Comparison of ENCODE assay signal across 26 mouse cellular contexts in genomic region chr8:34502606-34503162, GRCm38 (mm10).
DNase-seq lines count a peak whose midpoint lies in the region; ATAC-seq and TF ChIP-seq lines count a peak whose summit lies in the region.
"Had no signal": no experiment of that assay in that cellular context is flagged by ENCODE, and none has a peak within 500 bp of the region (broad histone marks: within the 10 kb centered on the region; RNA-seq: fewer than 3 reads in every experiment).

No protein-coding gene starts in this region.

- H3K4me3 ChIP-seq in liver, adult 2 months (ENCODE audit: insufficient read depth, low read depth, low read length), result no peak overlapping the region
- peak overlapping the region; percentile 28 for H3K4me3 ChIP-seq in megakaryocyte, embryonic 14.5 days (replicated peaks)
- H3K4me3 ChIP-seq in C2C12 (ENCODE audit: insufficient read depth, poor library complexity, severe bottlenecking), result no peak overlapping the region
- H3K4me3 ChIP-seq in myocyte, result no peak overlapping the region
- H3K4me3 ChIP-seq: embryonic facial prominence, embryonic 12.5 days; embryonic facial prominence, embryonic 15.5 days; gastrocnemius, adult 2 months had no signal

- no peak for ATAC-seq in megakaryocyte, adult 5-6 weeks (ENCODE audit: poor library complexity, severe bottlenecking)
- ATAC-seq: forebrain, embryonic 14.5 days; forebrain, postnatal 0 days had no signal

- H3K9ac ChIP-seq in liver, adult 2 months (ENCODE audit: low read depth, low read length), result no peak overlapping the region
- H3K9ac ChIP-seq: embryonic facial prominence, embryonic 12.5 days; embryonic facial prominence, embryonic 15.5 days; forebrain, postnatal 0 days; hindbrain, embryonic 14.5 days had no signal

- no peak overlapping the region for H3ac ChIP-seq in C2C12 (ENCODE audit: control insufficient read depth, insufficient read length, low read depth)
- no peak overlapping the region for H3ac ChIP-seq in myocyte (ENCODE audit: control insufficient read depth, insufficient read length)

- no peak for TF ChIP-seq CTCF in liver, adult 2 months (IDR thresholded peaks at IDR 0.05; ENCODE audit: low read depth, low read length)
- no peak for TF ChIP-seq CTCF in C2C12 (IDR thresholded peaks at IDR 0.05; ENCODE audit: control insufficient read depth, insufficient read depth, insufficient read length)

- no peak overlapping the region for H3K4me2 ChIP-seq in myocyte (ENCODE audit: low read depth)
- H3K4me2 ChIP-seq: embryonic facial prominence, embryonic 12.5 days; embryonic facial prominence, embryonic 15.5 days; heart, embryonic 11.5 days; hindbrain, embryonic 14.5 days had no signal

- no peaks in the 10 kb centered on the region for H3K79me2 ChIP-seq in liver, adult 2 months (ENCODE audit: control insufficient read depth, insufficient read depth, low read length)
- H3K79me2 ChIP-seq in C2C12 (ENCODE audit: control insufficient read depth, insufficient read depth) (no peaks in the 10 kb centered on the region), myocyte (ENCODE audit: control insufficient read depth, insufficient read depth) (no peaks in the 10 kb centered on the region)

- 57% methylated on average over 1 of the region's 1 CpGs for WGBS in liver, adult 2 months

- H3K4me1 ChIP-seq in liver, adult 2 months (ENCODE audit: control insufficient read depth, insufficient read depth, low read length), result peaks cover 2% of the 10 kb centered on the region; the same call in 1 of the 2 replicates
- H3K4me1 ChIP-seq in megakaryocyte, embryonic 14.5 days, result peaks cover 24% of the 10 kb centered on the region
- H3K4me1 ChIP-seq: embryonic facial prominence, embryonic 12.5 days; embryonic facial prominence, embryonic 15.5 days had no signal

- H3K9me3 ChIP-seq in megakaryocyte, embryonic 14.5 days, result peaks cover 8% of the 10 kb centered on the region; the same call in 1 of the 2 replicates
- H3K9me3 ChIP-seq: embryonic facial prominence, embryonic 12.5 days; embryonic facial prominence, embryonic 15.5 days had no signal

- H3K27ac ChIP-seq in liver, adult 2 months (replicated peaks; ENCODE audit: insufficient read depth, low read depth, low read length), result 0 out of 2 replicates have a peak overlapping the region, but pooled peaks have one; percentile 19
- H3K27ac ChIP-seq: embryonic facial prominence, embryonic 12.5 days; embryonic facial prominence, embryonic 15.5 days; gastrocnemius, adult 2 months; hindbrain, embryonic 14.5 days had no signal

- no peak for TF ChIP-seq POLR2A in liver, adult 2 months (IDR thresholded peaks at IDR 0.05; ENCODE audit: extremely low read depth, insufficient read depth, low read length)
- no peak for TF ChIP-seq POLR2A in myocyte (IDR thresholded peaks at IDR 0.05; ENCODE audit: insufficient read length, low read depth)

- H3K79me3 ChIP-seq in C2C12 (ENCODE audit: low read depth), result no peaks in the 10 kb centered on the region

- H3K27me3 ChIP-seq in liver, adult 2 months (ENCODE audit: control insufficient read depth, insufficient read depth, low read length), result no peaks in the 10 kb centered on the region
- peaks cover 4% of the 10 kb centered on the region for H3K27me3 ChIP-seq in megakaryocyte, embryonic 14.5 days (replicated peaks)
- H3K27me3 ChIP-seq in C2C12 (ENCODE audit: control insufficient read depth, insufficient read depth, insufficient read length) (no peaks in the 10 kb centered on the region), myocyte (ENCODE audit: control insufficient read depth, insufficient read depth, insufficient read length) (no peaks in the 10 kb centered on the region)
- H3K27me3 ChIP-seq: CH12.LX; embryonic facial prominence, embryonic 12.5 days; embryonic facial prominence, embryonic 15.5 days had no signal

- no peaks in the 10 kb centered on the region for H3K36me3 ChIP-seq in liver, adult 2 months (ENCODE audit: control insufficient read depth, insufficient read depth, low read length)
- no peaks in the 10 kb centered on the region for H3K36me3 ChIP-seq in megakaryocyte, embryonic 14.5 days (replicated peaks; ENCODE audit: low read length)
- H3K36me3 ChIP-seq in C2C12 (ENCODE audit: control insufficient read depth, insufficient read depth) (no peaks in the 10 kb centered on the region), myocyte (ENCODE audit: control insufficient read depth, insufficient read depth) (no peaks in the 10 kb centered on the region)
- H3K36me3 ChIP-seq: embryonic facial prominence, embryonic 12.5 days; embryonic facial prominence, embryonic 15.5 days; G1E had no signal

- DNase-seq in liver, adult 2 months (ENCODE audit: extremely low read depth, low read depth, low spot score), result peak; percentile 30
- DNase-seq in liver, result no peak
- no peak for DNase-seq in urinary bladder, postnatal 36 days (ENCODE audit: low spot score in 2 of 2)
- DNase-seq: adrenal gland, adult 2 months; adrenal gland, postnatal 14 days; cerebellum, adult 11 months; cerebellum, adult 2 months; cerebellum, adult 9-11 months; cerebellum, postnatal 25 days; forebrain, postnatal 0 days; gastrocnemius, adult 2 months; gastrocnemius, postnatal 14 days; heart, adult 11 months; heart, postnatal 10 days; heart, postnatal 36 days had no signal

TF ChIP-seq in C2C12, 6 proteins besides CTCF, POLR2A, EP300 and RAD21:
- TF ChIP-seq MAX (IDR thresholded peaks at IDR 0.05), result no peak
- peak; percentile 37 for TF ChIP-seq FOSL1 (IDR thresholded peaks at IDR 0.05; ENCODE audit: insufficient read depth, low read length, poor library complexity, severe bottlenecking)
- TF ChIP-seq MYOG (IDR thresholded peaks at IDR 0.05; ENCODE audit: control insufficient read depth, extremely low read depth, insufficient read length), result no peak
- no peak for TF ChIP-seq CEBPB (IDR thresholded peaks at IDR 0.05; ENCODE audit: low read depth)
- TF ChIP-seq USF1 (IDR thresholded peaks at IDR 0.05; ENCODE audit: low read depth), result no peak
- TF ChIP-seq MYOD1 (IDR thresholded peaks at IDR 0.05; ENCODE audit: control insufficient read depth, insufficient read length, low read depth), result peak; percentile 67

TF ChIP-seq in myocyte, 11 proteins besides CTCF, POLR2A, EP300 and RAD21:
- peak in 2 of 3 experiments; percentile 2 to 11 for TF ChIP-seq MYOD1 (IDR thresholded peaks at IDR 0.05; ENCODE audit: control insufficient read depth in 1 of 3, insufficient read length in 2 of 3, low read depth in 2 of 3)
- TF ChIP-seq POLR2AphosphoS2 (IDR thresholded peaks at IDR 0.05; ENCODE audit: insufficient read length, low read depth), result no peak
